Mouse (Mus musculus): Measurements from ENCODE around the gene Abhd17a. TPM values are rescaled to one million over a fixed set of nuclear protein-coding genes. Genes with fewer than 3 reads are reported as not detected.
A peak's percentile ranks its signal among the peaks of the same experiment; 100 is the strongest.

Gene Abhd17a
- polyA plus RNA-seq, 1 experiment from 2014 or later: 108 TPM

- no peaks in the 10 kb centered on the region for H3K9me3 ChIP-seq (replicated peaks; ENCODE audit: control insufficient read depth, low read length, poor library complexity, severe bottlenecking)
- WGBS: under 1% methylated on average over 13 of the region's 13 CpGs
- no peak for ATAC-seq
- no peak overlapping the region for H3K27ac ChIP-seq (ENCODE audit: low read length)
- H3K4me1 ChIP-seq (ENCODE audit: control insufficient read depth, insufficient read depth, low read length): peaks cover 30% of the 10 kb centered on the region
- peak overlapping the region; percentile 91 for H3K9ac ChIP-seq (ENCODE audit: low read depth, low read length)
- H3K27me3 ChIP-seq (ENCODE audit: control insufficient read depth, insufficient read depth, low read depth, low read length): no peaks in the 10 kb centered on the region
- H3K4me3 ChIP-seq (ENCODE audit: low read depth, low read length): peak overlapping the region; percentile 95
- peak overlapping the region; percentile 96 for H3K4me2 ChIP-seq (ENCODE audit: low read length)
- H3K36me3 ChIP-seq (ENCODE audit: control insufficient read depth, insufficient read depth, low read length): no peaks in the 10 kb centered on the region
These were observed 29.5 kb downstream of the Abhd17a start for GRCm38 (mm10) chr10:80560621-80561020.

DNA sequence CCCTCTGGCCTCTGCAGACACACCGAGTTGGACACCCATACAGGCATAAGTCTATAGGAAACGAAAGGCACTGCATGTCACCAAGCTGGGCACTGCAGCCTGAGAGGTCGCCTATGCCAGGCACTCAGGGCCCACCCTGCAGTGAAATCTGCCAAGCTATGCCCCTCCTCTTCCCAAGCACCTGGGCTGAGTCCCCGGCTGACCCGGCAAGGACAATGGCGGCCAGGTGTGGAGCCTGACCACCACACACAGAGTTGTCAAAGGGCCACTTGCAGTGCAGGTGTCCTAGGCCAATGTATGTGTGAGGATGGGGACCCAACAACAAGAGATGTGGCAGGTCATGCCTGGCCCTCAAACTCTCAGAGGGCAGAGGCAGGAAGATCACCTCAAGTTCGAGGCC is 30.7 kb downstream of the Abhd17a start:
- Histone ChIP-seq H3K4me2 (ENCODE audit: low read length) (no peak overlapping the region), H3K36me3 (ENCODE audit: control insufficient read depth, insufficient read depth, low read length) (no peaks in the 10 kb centered on the region), H3K27ac (ENCODE audit: low read length) (no peak overlapping the region), H3K9ac (ENCODE audit: low read depth, low read length) (no peak overlapping the region), H3K4me1 (ENCODE audit: control insufficient read depth, insufficient read depth, low read length) (peaks cover 30% of the 10 kb centered on the region), H3K27me3 (ENCODE audit: control insufficient read depth, insufficient read depth, low read depth, low read length) (no peaks in the 10 kb centered on the region), H3K9me3 (replicated peaks; ENCODE audit: control insufficient read depth, low read length, poor library complexity, severe bottlenecking) (no peaks in the 10 kb centered on the region), H3K4me3 (ENCODE audit: low read depth, low read length) (no peak overlapping the region)
- ATAC-seq: no peak
- 93% methylated on average over 7 of the region's 7 CpGs for WGBS

DNA sequence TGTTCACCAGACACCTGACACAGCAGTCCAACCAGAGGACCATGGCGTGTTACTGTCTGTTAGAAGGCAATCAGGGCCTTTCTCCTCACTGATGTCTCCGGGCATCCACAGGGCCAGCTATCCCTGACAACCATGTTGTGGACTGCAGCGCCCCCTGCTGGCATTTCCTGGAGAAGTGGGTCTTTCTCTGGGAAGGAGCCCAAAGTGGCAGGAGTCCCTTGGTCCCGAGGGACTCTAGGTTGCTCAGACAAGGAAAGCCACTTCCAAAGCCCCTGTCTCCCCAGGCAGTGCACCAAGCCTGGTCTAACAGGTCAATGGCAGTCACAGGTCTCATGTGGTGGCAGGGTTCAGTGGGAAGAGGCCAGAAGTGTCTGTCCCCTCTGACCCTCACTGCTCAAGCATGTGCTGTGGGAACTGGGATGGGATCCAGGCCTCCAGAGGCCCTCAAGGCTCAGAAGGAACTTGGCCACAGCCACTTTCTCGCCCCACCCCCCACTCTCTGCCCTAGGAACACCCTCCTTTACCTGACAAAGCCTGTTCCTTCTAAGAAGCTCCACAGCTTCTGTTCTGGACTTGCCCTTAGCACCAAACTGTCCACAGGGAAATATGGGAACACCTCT is 32.7 kb downstream of the Abhd17a start:
- 30% methylated on average over 5 of the region's 5 CpGs for WGBS
- Histone ChIP-seq H3K4me1 (ENCODE audit: control insufficient read depth, insufficient read depth, low read length) (peaks cover 24% of the 10 kb centered on the region), H3K27ac (ENCODE audit: low read length) (no peak overlapping the region), H3K4me2 (ENCODE audit: low read length) (no peak overlapping the region), H3K27me3 (ENCODE audit: control insufficient read depth, insufficient read depth, low read depth, low read length) (no peaks in the 10 kb centered on the region), H3K4me3 (ENCODE audit: low read depth, low read length) (no peak overlapping the region), H3K36me3 (ENCODE audit: control insufficient read depth, insufficient read depth, low read length) (no peaks in the 10 kb centered on the region), H3K9ac (ENCODE audit: low read depth, low read length) (no peak overlapping the region), H3K9me3 (replicated peaks; ENCODE audit: control insufficient read depth, low read length, poor library complexity, severe bottlenecking) (no peaks in the 10 kb centered on the region)
- ATAC-seq: no peak

- Histone ChIP-seq H3K36me3 (ENCODE audit: control insufficient read depth, insufficient read depth, low read length) (peaks cover 10% of the 10 kb centered on the region; the same call in 1 of the 2 replicates), H3K9ac (ENCODE audit: low read depth, low read length) (no peak overlapping the region), H3K27ac (ENCODE audit: low read length) (no peak overlapping the region), H3K4me1 (ENCODE audit: control insufficient read depth, insufficient read depth, low read length) (peaks cover 7% of the 10 kb centered on the region; the same call in 1 of the 2 replicates), H3K4me3 (ENCODE audit: low read depth, low read length) (no peak overlapping the region), H3K4me2 (ENCODE audit: low read length) (no peak overlapping the region), H3K27me3 (ENCODE audit: control insufficient read depth, insufficient read depth, low read depth, low read length) (no peaks in the 10 kb centered on the region), H3K9me3 (replicated peaks; ENCODE audit: control insufficient read depth, low read length, poor library complexity, severe bottlenecking) (no peaks in the 10 kb centered on the region)
- no peak for ATAC-seq
- WGBS: 90% methylated on average over 6 of the region's 6 CpGs
These were observed 36.1 kb downstream of the Abhd17a start for GRCm38 (mm10) chr10:80553997-80554396.

- Histone ChIP-seq H3K4me1 (ENCODE audit: control insufficient read depth, insufficient read depth, low read length) (peaks cover 5% of the 10 kb centered on the region; the same call in 1 of the 2 replicates), H3K27me3 (ENCODE audit: control insufficient read depth, insufficient read depth, low read depth, low read length) (no peaks in the 10 kb centered on the region), H3K4me2 (ENCODE audit: low read length) (no peak overlapping the region), H3K9ac (ENCODE audit: low read depth, low read length) (no peak overlapping the region), H3K9me3 (replicated peaks; ENCODE audit: control insufficient read depth, low read length, poor library complexity, severe bottlenecking) (no peaks in the 10 kb centered on the region), H3K4me3 (ENCODE audit: low read depth, low read length) (no peak overlapping the region), H3K36me3 (ENCODE audit: control insufficient read depth, insufficient read depth, low read length) (peaks cover 12% of the 10 kb centered on the region; the same call in 1 of the 2 replicates), H3K27ac (ENCODE audit: low read length) (no peak overlapping the region)
- ATAC-seq: no peak
- WGBS: 91% methylated on average over 8 of the region's 8 CpGs
These were observed 36.6 kb downstream of the Abhd17a start for GRCm38 (mm10) chr10:80553575-80553974.

DNA sequence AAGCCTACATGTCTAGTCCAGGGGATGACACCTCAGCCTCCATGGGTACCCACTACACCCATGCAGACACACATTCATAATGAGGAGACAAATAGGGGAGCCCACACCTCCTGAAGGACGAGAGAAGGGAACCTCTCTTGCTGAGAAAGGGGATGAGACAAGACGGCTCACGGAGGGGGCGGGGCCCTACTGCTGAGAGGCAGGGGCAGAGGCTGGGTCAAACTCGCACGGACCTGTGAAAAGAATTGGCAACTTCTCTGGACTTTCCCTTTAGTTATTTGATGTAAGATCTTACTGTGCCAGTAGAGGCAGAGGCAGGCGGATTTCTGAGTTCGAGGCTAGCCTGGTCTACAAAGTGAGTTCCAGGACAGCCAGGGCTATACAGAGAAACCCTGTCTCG is 37.8 kb downstream of the Abhd17a start:
- Histone ChIP-seq H3K9ac (ENCODE audit: low read depth, low read length) (no peak overlapping the region), H3K9me3 (replicated peaks; ENCODE audit: control insufficient read depth, low read length, poor library complexity, severe bottlenecking) (no peaks in the 10 kb centered on the region), H3K4me3 (ENCODE audit: low read depth, low read length) (no peak overlapping the region), H3K27ac (ENCODE audit: low read length) (no peak overlapping the region), H3K4me2 (ENCODE audit: low read length) (no peak overlapping the region), H3K36me3 (ENCODE audit: control insufficient read depth, insufficient read depth, low read length) (peaks cover 13% of the 10 kb centered on the region; the same call in 1 of the 2 replicates), H3K27me3 (ENCODE audit: control insufficient read depth, insufficient read depth, low read depth, low read length) (no peaks in the 10 kb centered on the region), H3K4me1 (ENCODE audit: control insufficient read depth, insufficient read depth, low read length) (no peaks in the 10 kb centered on the region)
- no peak for ATAC-seq
- 68% methylated on average over 9 of the region's 9 CpGs for WGBS

GRCm38 (mm10) chr10:80549279-80549678 is 40.9 kb downstream of the Abhd17a start:
- Histone ChIP-seq H3K27ac (ENCODE audit: low read length) (no peak overlapping the region), H3K9ac (ENCODE audit: low read depth, low read length) (no peak overlapping the region), H3K4me3 (ENCODE audit: low read depth, low read length) (no peak overlapping the region), H3K27me3 (ENCODE audit: control insufficient read depth, insufficient read depth, low read depth, low read length) (no peaks in the 10 kb centered on the region), H3K36me3 (ENCODE audit: control insufficient read depth, insufficient read depth, low read length) (peaks cover 28% of the 10 kb centered on the region), H3K4me2 (ENCODE audit: low read length) (no peak overlapping the region), H3K4me1 (ENCODE audit: control insufficient read depth, insufficient read depth, low read length) (no peaks in the 10 kb centered on the region), H3K9me3 (replicated peaks; ENCODE audit: control insufficient read depth, low read length, poor library complexity, severe bottlenecking) (no peaks in the 10 kb centered on the region)
- ATAC-seq: no peak
- WGBS: 92% methylated on average over 21 of the region's 21 CpGs

DNA sequence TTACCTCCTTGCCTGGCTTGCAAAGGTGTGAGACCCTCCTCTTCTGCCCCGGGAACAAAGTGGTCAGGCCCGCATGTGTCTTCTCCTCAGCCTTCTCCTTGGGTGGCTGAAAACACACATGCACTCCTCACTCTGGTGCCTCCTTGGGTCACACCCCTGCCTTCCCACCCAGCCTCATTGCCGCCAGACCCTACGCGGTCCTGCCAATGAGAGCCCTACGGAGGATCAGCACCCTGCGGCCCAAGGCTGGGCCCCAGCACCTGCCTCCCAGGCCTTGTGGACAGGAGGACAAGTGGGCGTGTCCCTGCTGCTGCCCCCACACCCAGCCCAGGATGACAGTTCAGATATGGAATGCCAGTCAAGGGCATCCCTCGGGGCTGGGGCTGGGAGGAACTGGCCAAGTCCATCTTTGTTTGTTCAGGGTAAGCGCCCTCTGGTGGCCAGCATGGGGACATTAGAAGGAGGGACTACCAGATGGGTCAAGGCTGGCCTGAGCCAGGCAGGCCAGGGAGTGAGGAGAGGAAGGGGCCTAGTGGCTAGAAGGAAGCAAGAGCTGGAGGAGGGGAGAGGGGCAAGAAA is 41.6 kb downstream of the Abhd17a start:
- no peak overlapping the region for H3K4me2 ChIP-seq (ENCODE audit: low read length)
- H3K4me3 ChIP-seq (ENCODE audit: low read depth, low read length): no peak overlapping the region
- ATAC-seq: peak; percentile 56
- H3K4me1 ChIP-seq (ENCODE audit: control insufficient read depth, insufficient read depth, low read length): no peaks in the 10 kb centered on the region
- H3K36me3 ChIP-seq (ENCODE audit: control insufficient read depth, insufficient read depth, low read length): peaks cover 32% of the 10 kb centered on the region
- WGBS: 73% methylated on average over 10 of the region's 10 CpGs
- H3K9ac ChIP-seq (ENCODE audit: low read depth, low read length): no peak overlapping the region
- H3K27me3 ChIP-seq (ENCODE audit: control insufficient read depth, insufficient read depth, low read depth, low read length): no peaks in the 10 kb centered on the region
- no peaks in the 10 kb centered on the region for H3K9me3 ChIP-seq (replicated peaks; ENCODE audit: control insufficient read depth, low read length, poor library complexity, severe bottlenecking)
- no peak overlapping the region for H3K27ac ChIP-seq (ENCODE audit: low read length)

DNA sequence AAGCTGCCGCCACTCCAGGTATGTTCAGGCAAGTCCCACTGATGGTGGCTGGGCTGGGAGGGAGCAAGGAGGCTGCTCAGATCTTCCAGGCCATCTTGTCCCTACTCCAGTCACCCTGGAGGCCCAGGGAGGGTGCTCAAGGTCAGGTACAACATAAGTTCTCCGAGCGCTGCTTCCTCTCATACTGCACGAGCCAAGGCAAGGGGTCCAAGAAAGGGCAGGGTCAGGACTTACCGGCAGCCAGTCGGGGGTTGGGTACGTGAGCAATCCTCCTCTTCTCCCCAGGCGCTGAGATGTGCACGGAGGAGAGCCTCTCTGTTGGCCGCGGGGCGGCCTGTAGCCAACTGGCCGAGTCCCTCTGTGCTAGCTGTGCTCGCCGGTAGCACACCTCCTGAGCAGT is 42.6 kb downstream of the Abhd17a start:
- 92% methylated on average over 15 of the region's 15 CpGs for WGBS
- peaks cover 41% of the 10 kb centered on the region for H3K36me3 ChIP-seq (ENCODE audit: control insufficient read depth, insufficient read depth, low read length)

More for the DNA sequence above, 42.6 kb downstream of the Abhd17a start:
- no peak overlapping the region for H3K27ac ChIP-seq (ENCODE audit: low read length)
- H3K27me3 ChIP-seq (ENCODE audit: control insufficient read depth, insufficient read depth, low read depth, low read length): no peaks in the 10 kb centered on the region
- no peak overlapping the region for H3K4me3 ChIP-seq (ENCODE audit: low read depth, low read length)
- no peaks in the 10 kb centered on the region for H3K4me1 ChIP-seq (ENCODE audit: control insufficient read depth, insufficient read depth, low read length)
- no peaks in the 10 kb centered on the region for H3K9me3 ChIP-seq (replicated peaks; ENCODE audit: control insufficient read depth, low read length, poor library complexity, severe bottlenecking)
- no peak overlapping the region for H3K4me2 ChIP-seq (ENCODE audit: low read length)
- H3K9ac ChIP-seq (ENCODE audit: low read depth, low read length): no peak overlapping the region
- ATAC-seq: no peak

Measured in midbrain, embryonic 16.5 days (tissue).